Mouse (Mus musculus) liver, embryonic 14.5 days (tissue): ENCODE results near the gene Parva.

ENCODE experiments used
- CTCF ChIP-seq: IDR thresholded peaks from 2 replicates; pipeline ENCODE4 v1.5.1; 2016; ENCODE audit warnings: antibody characterized with exemption, low read depth, control low read depth
- EP300 ChIP-seq: IDR thresholded peaks from 2 replicates; pipeline ENCODE4 v1.6.1; 2016; ENCODE audit warnings: antibody characterized with exemption, low read depth

GRCm38 (mm10) chr7:112614046-112614790, 186.9 kb downstream of the Parva start:
- TF ChIP-seq EP300 (no peak), CTCF (no peak)
